Mouse (Mus musculus) thymus, postnatal 25 days (tissue): ENCODE results near the gene Synrg.

ENCODE experiments used
- DNase-seq: peaks from one replicate; pipeline ENCODE4 v3.0.0; 2022

Gene Synrg

DNA sequence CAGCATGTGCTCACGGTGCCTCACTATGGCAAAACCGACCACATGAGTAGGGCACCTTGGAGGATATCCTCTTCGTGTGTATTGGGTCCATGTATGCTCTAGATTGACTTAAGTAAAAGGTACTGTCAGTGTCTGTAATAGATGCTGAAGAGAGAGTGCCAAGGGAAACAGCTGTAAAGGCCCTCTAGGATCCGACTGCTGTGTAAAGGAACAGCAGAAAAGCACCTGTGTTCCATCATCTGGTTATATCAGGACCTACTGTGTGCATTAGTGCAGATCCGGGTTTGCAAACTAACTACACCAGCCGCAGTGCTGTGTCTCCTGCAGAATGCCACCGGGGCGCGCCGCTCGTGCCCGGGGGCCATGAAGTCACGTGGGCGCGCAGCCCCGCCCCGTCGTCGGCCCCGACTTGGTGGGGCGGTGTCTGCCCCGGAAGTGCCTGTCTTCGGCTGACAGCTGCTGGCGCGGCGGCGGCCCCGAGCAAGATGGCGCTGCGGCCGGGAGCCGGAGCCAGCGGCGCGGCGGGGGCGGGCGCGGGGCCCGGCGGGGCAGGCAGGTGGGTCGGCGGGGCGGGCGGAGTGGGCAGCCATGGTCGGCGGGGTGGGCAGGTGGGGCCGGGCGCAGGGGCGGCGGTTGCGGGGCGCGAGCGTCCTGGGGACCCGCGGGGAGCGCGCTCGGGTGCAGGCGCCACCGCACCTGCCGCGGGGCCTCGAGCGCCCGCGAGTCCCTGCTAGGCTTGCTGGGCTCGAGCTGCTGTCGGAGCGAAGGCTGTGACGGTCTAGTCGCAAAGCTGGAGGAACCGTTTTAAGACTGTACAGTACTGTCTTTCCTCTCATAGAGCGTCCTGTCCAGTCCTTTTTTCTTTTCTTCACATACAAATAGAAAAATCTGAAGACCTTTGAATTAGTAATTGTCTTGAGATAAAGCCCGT, at the start of gene Synrg:
Synrg (plus strand) TSS at position 438 of the 931 bp plus-strand sequence.
- peak; percentile 96 for DNase-seq

DNA sequence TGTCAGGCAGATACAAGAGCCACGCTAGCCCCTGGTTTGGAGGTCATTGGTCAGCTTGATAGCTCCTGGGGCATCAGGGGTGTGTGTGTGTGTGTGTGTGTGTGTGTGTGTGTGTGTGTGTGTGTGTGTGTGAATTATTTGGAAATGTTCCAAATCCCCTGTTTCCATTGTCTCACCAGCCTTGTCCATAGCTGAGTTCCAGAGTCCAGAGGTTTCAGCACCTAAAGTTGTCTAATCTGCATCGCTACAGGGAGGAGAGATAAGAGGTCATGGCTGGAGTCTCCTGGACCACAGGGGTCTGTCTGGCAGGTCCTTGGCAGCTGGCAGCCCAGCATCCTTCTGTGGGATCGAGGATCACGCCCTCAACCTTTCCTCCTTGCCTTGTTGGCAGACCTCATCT, 49.7 kb upstream of the Synrg start:
- no peak for DNase-seq

DNA sequence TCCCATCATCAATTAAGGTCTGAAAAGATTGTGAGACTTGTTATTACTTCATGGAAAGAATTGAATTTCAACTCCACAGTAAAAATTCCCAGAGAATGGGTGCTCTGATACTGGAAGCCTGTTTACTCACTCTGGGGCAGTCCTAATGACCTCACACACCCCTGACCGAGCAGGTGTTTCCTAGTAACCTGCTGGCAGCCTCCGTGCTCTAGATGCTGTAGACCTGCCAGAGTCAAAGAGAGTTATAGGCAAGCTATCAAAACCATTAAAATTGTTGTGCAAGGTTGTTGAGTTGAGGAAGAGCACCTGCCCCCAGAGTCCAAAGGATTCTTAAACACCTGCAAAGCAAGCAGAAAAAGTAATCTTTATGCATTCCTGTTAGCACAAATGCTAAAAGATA, 41.6 kb upstream of the Synrg start:
- DNase-seq, result no peak

DNA sequence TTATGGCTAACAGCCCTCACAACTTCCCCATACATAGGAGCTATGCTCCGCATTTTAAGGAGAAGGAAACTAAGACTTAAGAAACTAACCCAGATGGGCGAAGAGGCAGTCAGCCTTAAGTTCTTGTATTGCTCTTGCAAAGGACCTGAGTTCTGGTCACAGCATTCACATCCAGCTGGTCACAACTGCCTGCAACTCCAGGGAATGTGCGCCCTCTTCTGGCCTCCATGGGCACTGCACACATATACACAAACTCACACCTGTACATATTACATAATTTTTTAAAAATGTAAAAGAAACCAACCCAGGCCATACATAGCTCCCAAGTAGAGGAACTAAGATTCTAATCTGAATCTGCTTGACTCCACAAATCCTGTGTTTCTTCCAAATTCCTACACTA, 37.1 kb upstream of the Synrg start:
- DNase-seq, result peak; percentile 12

DNA sequence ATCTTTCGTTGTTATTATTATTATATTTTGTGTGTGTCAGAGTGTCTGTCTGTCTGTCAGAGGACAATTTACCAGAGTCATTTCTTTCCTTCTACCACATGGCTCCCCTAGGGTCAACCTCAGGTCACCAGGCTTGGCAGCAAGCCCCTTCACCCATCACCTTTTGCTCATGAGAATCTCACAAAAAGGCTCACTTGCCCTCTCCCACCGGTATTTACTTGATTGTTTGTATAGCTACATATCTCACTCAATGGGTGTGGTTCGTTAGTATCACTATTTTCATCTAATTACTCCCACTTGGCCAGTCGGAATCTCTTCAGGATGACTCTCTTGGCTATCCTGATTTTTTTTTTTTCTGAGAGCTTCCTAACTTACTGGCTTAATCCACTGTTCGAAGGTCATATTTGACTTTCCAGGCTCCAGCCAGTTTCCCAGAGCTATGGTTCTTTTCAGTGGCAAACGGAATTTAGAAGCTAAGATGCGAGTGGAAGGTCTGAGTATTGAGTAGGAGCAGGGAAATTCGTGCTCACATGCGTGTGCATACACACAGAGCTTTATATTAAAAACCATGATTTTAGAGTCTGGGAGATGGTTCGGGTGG, 31.6 kb upstream of the Synrg start:
- DNase-seq, result no peak

DNA sequence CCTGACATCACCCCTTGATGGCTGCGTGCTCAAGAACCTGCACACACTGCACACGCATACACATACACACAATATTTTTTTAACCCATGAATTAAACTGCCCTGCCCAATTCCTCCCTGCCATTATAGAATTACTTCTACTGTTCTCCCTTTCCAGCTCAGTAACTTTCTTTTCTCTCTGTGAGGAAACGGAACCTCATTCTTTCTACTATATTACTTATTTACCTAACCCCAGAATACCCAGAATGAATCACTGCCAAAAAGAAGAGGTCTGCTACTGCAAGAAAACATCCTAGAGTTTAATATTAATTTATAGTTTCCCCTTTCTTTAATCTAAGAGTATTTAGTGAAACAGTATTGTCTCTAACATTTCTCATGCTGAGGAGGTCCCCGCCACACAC, 30.9 kb upstream of the Synrg start:
- no peak for DNase-seq

DNA sequence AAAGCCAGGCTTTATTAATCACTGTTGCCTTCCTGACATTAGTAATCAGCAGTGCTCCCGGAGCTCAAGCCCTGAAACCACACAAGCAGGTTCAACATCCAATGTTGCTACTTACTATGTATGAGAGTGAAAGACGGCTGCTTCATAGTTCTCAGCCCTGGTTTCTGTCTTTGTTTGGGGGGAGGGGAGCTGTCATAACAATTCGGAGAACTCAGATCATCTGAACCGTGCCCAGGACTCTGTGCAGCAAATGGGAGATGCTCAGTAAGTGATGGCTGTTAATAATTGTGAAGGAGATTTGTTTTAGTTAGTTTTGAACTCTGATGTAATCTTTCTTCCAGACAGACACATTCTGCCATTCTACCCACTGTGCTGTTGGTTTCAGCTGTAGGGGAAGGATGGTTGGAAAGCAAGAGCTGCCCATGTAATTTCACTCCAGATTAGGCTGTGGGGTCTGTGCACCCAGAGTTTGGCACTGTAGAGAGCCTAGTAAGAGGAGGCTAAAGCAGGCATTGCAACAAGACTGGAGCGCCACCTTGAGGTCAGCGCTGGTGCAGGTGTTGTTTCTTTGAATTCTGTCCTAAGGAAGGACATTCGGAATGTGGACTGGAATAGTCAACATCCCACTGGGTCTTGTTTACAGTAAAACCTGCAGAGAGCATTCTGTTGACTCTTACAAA, 28.1 kb upstream of the Synrg start:
- peak; percentile 51 for DNase-seq

DNA sequence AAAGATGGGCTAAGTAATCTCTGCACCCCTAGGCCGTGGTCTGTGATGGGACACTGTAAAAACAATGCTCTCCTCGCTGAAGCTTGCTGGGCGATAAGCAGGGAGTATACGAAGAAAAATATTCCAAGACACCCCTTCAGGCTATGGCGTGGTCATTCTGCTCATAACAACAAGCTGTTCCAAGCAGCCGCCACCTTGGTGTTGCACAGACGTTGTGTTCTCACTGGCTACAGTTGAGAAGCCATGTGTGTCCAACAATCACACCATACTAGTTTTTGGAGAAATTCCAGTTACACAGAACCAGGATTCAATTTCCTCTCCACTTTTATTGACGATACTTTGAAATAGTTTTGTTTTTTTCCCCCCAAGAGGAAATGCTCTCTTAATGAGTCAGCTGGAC, 25.7 kb upstream of the Synrg start:
- DNase-seq, result no peak

DNA sequence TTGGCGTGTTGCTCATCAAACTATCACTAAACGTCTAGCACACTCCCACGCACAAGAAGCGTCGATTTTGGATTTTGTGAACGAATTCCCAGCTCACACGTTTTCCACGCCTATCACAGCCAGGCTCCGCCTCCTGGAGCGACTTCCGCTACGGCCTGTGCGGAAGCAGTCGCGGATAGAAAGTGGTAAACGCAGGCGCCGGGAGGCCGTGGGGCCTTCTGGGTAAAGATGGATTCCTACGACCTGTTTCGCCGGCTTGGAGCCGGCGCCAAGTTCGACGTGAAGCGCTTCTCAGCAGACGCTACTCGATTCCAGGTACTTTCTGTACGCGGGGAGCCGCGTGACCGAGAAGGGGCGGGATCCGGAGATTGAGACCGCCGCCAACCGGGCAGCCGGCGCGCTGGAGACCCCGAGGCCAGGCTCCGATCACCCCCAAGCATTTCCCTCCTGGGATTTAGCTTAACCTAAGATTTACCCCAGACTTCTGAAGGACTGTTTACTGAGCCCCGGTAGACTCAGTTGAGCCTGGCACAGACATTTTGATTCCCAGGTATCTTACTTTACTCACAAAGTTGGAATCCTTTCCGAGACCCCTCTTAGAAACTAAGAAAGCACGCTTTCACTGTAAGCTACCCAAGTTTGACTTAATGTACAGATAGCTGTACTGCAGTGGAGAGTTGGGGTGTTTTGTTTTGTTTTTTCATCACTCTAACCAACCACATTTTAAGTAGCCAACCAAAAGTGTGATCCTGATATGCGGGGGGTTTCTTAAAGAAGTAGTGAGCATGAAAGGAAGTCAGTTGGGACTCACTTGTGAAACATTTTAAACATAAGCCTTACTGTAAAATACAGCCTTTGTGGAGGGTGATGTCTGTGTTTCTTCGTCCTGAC, 22.0 kb upstream of the Synrg start, which contains the start of gene Ddx52:
Ddx52 (plus strand) TSS at position 113 of the 891 bp plus-strand sequence.
- peak; percentile 84 for DNase-seq

DNA sequence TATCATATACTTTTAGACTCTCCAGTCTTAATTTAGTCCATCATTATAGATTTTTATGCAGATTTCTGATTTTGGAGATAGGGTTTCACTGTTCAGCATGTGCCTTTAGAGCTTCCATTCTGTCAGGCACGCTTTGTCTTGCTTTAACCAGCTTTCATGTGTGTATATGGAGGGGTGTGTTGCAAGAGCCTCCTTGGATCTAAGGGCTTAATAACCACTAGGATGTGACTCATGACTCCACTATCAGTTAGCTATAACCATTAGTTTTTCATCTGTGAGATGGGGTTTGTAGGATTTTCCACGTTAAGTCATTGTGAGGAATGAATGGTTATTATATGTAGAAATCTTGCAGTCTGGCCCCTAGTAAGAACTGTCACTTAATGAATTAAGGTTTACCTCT, 7.4 kb upstream of the Synrg start:
- DNase-seq, result no peak

DNA sequence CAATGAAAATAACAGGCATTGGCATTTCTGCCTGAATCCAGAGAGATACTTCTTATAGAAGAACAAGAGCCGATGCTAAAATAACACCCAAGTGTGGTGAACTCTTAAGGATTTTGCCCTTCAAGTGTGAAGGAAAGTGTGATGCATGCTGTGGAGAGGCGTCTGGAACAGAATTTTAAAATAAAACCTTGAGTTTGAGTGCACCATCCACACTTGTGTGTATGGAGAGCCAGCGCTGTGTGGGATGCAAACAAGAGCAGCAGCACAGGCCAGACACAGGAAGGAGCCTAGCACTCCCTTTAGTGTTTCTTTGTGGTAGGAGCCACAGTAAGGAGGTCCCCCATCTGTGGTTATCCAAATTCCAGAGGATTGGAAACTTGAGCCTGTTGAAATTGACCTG, 2.2 kb upstream of the Synrg start:
- no peak for DNase-seq

DNA sequence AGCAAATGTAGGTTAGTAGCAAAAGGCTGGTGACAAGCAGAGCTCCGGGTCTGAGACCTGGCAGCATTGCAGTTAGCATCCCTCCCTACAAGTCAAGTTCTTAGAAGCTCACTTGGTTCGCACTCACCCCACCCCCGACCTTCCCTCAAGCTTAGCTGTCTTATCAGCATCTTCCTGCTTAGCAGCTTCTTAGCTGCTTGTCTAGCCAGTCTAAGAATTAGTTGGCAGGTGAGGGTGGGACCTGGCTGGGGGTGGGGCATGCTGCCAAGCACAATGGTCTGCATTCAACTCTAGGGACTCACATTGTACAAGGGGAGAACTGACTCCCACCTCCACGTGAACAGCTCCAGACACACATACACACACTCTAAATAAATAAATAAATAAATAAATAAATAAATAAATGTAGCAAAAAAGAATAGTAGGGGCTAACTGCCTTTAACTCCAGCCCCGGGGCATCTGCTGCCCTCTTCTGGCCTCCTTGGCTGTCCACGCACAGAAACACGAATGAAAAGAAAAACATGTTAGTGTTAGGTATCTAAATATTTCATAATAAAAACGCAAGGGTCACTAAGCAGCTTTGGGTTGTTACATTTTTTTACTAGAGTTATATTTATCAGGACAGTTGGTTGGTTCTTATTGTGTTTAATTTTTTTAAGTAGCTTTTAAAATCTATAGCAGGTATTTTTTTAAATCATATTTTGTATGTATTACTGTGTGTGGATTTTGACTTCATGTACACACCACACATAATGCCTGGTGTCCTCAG, 3.4 kb downstream of the Synrg start:
- peak; percentile 12 for DNase-seq

DNA sequence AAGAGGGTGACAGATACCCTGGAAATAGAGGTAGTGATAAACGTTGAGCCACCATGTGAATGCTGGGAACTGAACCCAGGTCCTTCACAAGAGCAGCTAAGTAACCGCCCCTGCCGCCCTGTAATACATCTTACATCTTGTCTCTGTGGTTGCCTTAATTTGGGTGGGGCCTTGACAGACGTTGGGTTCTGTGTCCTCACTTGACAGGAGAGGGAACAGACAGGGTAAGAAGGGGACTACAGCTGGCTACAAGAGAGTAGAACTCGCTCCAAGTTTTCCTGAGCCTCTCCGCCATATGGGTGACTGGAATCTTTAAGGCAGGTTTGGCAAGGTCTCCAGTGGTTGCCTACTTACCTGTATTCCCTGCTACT, 4.0 kb downstream of the Synrg start:
- no peak for DNase-seq

DNA sequence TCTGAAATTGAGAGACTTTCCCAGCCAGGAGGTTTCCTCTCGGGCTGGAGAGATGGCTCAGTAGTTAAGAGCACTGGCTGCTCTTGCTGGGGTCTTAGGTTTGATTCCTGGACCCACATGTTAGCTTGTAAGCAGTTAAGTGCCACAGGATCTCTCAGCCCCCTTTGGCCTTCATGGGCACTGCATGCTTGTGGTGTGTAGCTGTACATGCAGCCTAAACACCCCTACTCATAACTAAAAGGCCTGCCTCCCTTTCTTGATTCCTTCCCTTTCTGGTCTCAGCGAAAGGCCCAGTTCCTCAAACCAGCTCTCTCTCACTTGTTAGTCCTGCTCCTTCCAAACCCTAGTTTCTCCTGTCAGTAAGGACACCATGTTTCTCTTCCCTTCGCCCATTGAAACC, 4.8 kb downstream of the Synrg start:
- no peak for DNase-seq

DNA sequence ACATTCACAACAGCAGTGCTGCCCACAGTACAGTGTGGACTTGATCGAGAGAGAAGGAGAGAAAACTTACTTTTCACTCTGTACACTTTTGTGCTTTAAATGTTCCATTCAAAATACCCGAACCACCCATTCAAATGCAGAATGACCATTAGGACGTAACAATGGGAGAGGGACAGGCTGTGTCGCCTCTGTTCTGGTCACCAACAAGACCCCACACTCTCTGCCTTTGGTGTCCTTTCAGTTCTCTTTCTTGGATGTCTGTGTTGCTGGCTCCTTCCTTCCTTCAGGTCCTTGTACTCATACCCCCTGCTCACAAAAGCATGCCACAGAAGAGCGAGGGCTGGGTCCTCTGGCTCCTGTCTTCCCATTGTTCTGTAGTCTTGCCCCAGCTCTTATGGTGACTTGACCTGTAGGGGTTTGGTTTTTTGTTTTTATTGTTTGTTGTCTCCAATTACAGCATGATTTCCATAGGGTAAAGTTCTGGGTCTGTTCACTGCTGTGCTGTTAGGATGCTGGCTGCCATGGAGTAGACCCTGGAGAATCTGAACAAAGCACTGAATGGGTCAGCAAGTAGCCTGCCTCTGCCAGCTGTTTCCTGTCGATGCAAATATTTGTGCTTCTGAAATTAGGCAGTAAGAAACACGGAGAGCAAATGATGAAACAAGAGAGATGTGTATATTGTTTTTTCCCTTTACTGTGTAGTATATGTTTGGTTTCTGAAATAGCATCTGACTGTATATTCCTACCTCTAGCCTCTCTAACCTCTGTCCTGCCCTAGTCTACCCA, 10.5 kb downstream of the Synrg start:
- DNase-seq, result no peak

DNA sequence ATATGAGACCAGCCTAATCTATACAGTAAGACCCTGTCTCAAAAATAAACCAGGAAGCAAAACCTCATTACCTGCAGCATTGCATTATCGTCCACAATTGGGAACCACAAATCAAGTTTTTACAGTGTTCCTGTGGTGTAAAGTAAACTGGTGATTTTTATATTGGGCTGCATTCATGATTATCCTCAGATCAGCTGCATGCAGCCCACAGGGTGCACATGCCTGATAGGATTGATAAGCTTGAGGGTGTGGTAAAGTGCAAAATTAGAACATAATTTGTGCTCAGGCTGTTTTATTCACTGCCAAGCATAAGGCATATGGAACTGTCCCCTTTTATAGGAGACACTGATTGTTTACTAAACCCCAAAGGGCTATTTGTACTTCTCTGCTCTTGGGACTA, 11.3 kb downstream of the Synrg start:
- DNase-seq, result no peak

DNA sequence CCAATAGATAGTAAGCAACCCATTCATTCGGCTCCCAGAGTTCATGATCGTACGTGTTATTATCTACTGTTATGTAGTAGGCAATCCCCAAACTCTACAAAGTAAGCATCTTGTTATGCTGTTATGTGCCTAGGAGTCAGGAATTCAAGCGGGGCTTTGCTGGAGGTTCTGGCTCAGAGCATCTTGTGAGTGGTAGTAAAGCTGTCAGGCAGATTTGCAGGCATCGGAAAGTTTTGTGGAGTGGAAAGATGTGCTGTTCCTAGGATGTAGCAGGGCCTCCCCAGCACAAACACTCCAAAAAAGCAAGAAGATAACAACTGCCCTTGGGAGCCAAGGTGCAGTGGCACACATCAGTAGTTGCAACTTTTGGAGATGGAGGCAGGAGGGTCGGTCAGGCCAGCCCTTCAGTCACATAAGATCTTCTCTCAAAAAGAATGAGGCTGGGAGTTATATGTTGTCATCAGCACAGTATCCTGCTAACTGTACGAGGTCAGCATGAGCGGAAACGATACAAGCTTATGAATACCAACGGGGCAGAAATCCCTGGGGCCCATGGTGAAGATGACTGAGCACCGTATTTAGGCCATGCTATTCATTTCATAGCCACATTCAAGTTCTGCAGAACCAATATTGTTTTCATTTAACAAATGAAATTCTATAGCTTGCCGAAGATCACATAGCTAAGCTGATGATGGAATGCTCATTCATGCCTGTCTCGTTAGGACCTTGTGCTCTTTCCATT, 12.2 kb downstream of the Synrg start:
- no peak for DNase-seq

DNA sequence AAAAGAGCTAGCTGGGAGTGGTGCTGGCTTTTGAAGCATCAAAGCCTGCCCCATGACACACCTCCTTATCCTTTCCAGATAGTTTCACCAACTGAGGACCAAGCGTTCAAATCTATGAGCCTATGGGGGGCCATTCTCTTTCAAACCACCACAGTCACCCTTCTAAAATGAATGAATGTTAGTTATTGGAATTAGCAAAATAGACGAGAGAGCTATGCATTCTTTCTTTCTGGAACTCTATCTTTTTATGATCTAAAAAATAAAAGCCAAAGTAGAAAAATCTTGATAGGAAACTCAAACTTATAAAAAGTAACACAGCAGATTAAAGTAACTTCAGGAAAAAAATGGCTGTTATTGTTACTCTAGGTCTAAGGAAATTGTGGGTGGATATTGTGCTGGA, 13.6 kb downstream of the Synrg start:
- DNase-seq, result no peak

DNA sequence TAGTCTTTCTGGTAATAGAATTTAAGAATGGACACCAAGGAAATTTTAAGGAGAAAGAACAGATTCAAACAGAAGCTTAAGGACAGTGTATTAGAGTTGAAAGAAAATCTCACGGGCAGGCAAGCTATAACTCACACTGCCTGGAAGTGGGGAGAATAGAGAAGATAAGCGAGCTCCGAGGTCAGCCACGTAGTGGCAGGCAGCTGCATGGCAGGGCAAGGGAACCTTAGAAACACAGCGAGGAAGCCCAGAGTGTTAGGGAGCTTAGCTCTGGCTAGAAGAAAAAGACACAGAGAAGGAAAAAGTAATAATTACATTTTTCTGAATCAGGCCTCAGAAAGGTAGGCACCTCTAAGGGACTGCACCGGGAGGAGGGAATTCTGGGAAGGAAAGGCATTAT, 15.8 kb downstream of the Synrg start:
- DNase-seq, result no peak

DNA sequence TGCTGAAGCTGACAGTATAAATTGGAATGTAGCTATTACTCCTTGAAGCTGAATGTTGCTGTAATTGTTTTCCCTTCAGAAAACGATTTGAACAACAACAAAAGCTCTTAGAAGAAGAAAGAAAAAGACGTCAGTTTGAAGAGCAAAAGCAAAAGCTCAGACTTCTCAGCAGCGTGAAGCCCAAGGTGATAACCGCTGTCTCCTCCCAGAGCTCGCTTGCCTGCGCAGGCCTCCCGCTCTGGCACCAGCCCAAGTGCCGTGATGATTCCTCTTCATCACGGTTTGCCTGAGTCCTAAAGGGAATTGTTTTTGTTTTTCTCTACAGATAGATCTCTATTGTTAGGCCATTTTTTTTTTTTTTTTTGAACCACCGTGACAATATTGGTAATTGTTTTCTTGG, 17.1 kb downstream of the Synrg start:
- no peak for DNase-seq

DNA sequence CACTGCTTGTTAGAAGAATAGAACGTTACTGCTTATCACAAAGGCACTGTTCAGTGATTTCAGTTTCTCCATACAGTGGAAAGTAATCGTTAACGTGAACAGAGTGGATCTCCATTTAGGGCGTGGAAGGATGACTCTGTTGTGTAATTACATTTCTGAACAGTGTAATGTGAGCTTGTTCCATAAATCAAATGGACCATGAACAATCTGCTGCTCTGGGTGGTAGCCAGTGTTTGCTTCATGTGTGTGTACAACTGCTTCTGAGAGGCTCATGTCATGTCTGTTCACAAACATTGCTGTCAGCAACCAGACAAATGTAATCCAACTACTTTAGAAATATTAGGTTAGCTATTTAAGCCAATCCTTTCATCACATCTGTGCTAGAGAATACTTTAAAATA, 27.5 kb downstream of the Synrg start:
- DNase-seq, result no peak
